Mouse (Mus musculus): ENCODE measurements at regions not wholly inside any gene's neighbourhood (a gene's known extent, or its start where the extent isn't known, plus 50 kb on each side); places are given as distances from the start of the nearest gene placed in this dataset.

DNA sequence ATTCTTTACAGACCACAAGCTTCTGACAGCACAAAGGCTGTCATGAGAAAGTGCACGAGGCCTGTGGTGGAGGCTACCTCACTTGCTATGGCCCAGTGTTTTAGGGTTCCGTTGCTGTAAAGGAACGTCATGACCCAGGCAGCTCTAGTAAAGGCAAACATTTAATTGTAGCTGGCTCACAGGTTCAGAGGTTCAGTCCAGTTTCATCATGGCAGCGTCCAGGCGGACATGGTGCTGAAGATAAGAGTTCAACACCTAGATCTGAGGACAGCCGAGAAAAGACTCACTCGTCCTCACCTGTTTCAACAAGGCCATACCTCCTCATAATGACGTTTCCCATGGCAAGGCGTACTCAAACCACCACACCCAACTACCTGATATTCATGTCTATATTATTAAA lies 132.7 kb upstream of the Foxn2 start:
- TF ChIP-seq CTCF (IDR thresholded peaks at IDR 0.05) (no peak), POLR2A (IDR thresholded peaks at IDR 0.05; ENCODE audit: insufficient read depth, low read depth, low read length) (no peak), EP300 (IDR thresholded peaks at IDR 0.05; ENCODE audit: insufficient read depth, low read depth, low read length) (no peak)
